Mouse (Mus musculus): Measurements from ENCODE around the gene Ube2l6. TPM values are rescaled to one million over a fixed set of nuclear protein-coding genes. Genes with fewer than 3 reads are reported as not detected.
"Not testable (repeated sequence)": the region's sequence is repeated elsewhere in the genome, so short reads cannot be mapped to it uniquely, and the experiment has no call there.

The Ube2l6 gene
- polyA plus RNA-seq, 1 experiment from 2014 or later = 59.4 TPM

- no peak for ATAC-seq (ENCODE audit: insufficient number of reproducible peaks, insufficient read depth, low FRiP score, low read depth)
- WGBS = 91% methylated on average over 3 of the region's 3 CpGs
- H3K27ac ChIP-seq (replicated peaks in 1 of 2; ENCODE audit: control insufficient read depth in 1 of 2, insufficient read depth in 1 of 2, low read depth in 2 of 2, low read length in 2 of 2) = no peak overlapping the region
Measured at GRCm38 (mm10) chr2:84793154-84793553, 5.5 kb upstream of the Ube2l6 start.

GRCm38 (mm10) chr2:84793871-84794270 lies 4.8 kb upstream of the Ube2l6 start:
- no peaks in the 10 kb centered on the region for H3K9me3 ChIP-seq (ENCODE audit: control insufficient read depth, low read length)
- 66% methylated on average over 3 of the region's 3 CpGs for WGBS
- peaks cover 5 to 11% of the 10 kb centered on the region in 2 experiments; a peak in 3 of 4 replicates for H3K4me1 ChIP-seq (ENCODE audit: control insufficient read depth in 2 of 2, insufficient read depth in 2 of 2, low read length in 2 of 2)
- no peaks in the 10 kb centered on the region for H3K27me3 ChIP-seq (ENCODE audit: control insufficient read depth, insufficient read depth, low read length)
- H3K4me2 ChIP-seq (ENCODE audit: low read length) = no peak overlapping the region
- no peak overlapping the region for H3K9ac ChIP-seq (ENCODE audit: low read length)
- no peak for ATAC-seq (ENCODE audit: insufficient number of reproducible peaks, insufficient read depth, low FRiP score, low read depth)
- no peak overlapping the region for H3K27ac ChIP-seq (replicated peaks in 1 of 2; ENCODE audit: control insufficient read depth in 1 of 2, insufficient read depth in 1 of 2, low read depth in 2 of 2, low read length in 2 of 2)
- no peaks in the 10 kb centered on the region for H3K36me3 ChIP-seq (ENCODE audit: control insufficient read depth, insufficient read depth, low read length)
- no peak overlapping the region for H3K4me3 ChIP-seq (ENCODE audit: control insufficient read depth in 1 of 2, insufficient read depth in 1 of 2, low read depth in 1 of 2, low read length in 2 of 2)

More at GRCm38 (mm10) chr2:84793154-84793553, 5.5 kb upstream of the Ube2l6 start:
- H3K4me1 ChIP-seq (ENCODE audit: control insufficient read depth in 2 of 2, insufficient read depth in 2 of 2, low read length in 2 of 2) = peaks cover 5 to 11% of the 10 kb centered on the region in 2 experiments; a peak in 3 of 4 replicates
- H3K36me3 ChIP-seq (ENCODE audit: control insufficient read depth, insufficient read depth, low read length) = no peaks in the 10 kb centered on the region
- H3K9ac ChIP-seq (ENCODE audit: low read length) = no peak overlapping the region
- no peak overlapping the region for H3K4me3 ChIP-seq (ENCODE audit: control insufficient read depth in 1 of 2, insufficient read depth in 1 of 2, low read depth in 1 of 2, low read length in 2 of 2)
- no peaks in the 10 kb centered on the region for H3K9me3 ChIP-seq (ENCODE audit: control insufficient read depth, low read length)
- H3K27me3 ChIP-seq (ENCODE audit: control insufficient read depth, insufficient read depth, low read length) = no peaks in the 10 kb centered on the region
- H3K4me2 ChIP-seq (ENCODE audit: low read length) = no peak overlapping the region

- Histone ChIP-seq H3K4me2 (ENCODE audit: low read length) (peak overlapping the region; percentile 98), H3K27ac (replicated peaks in 1 of 2; ENCODE audit: control insufficient read depth in 1 of 2, insufficient read depth in 1 of 2, low read depth in 2 of 2, low read length in 2 of 2) (peak overlapping the region in 1 of 2 experiments; percentile 67; a peak in 1 of 4 replicates), H3K9me3 (ENCODE audit: control insufficient read depth, low read length) (no peaks in the 10 kb centered on the region), H3K9ac (ENCODE audit: low read length) (peak overlapping the region; percentile 64), H3K36me3 (ENCODE audit: control insufficient read depth, insufficient read depth, low read length) (no peaks in the 10 kb centered on the region), H3K27me3 (ENCODE audit: control insufficient read depth, insufficient read depth, low read length) (no peaks in the 10 kb centered on the region), H3K4me1 (ENCODE audit: control insufficient read depth in 2 of 2, insufficient read depth in 2 of 2, low read length in 2 of 2) (peaks cover 2 to 6% of the 10 kb centered on the region in 2 experiments; a peak in 2 of 4 replicates), H3K4me3 (ENCODE audit: control insufficient read depth in 1 of 2, insufficient read depth in 1 of 2, low read depth in 1 of 2, low read length in 2 of 2) (peak overlapping the region; percentile 48 to 62)
- 14% methylated on average over 13 of the region's 13 CpGs for WGBS
- peak; percentile 37; the same call in 1 of the 2 replicates for ATAC-seq (ENCODE audit: insufficient number of reproducible peaks, insufficient read depth, low FRiP score, low read depth)
Measured at GRCm38 (mm10) chr2:84797833-84798492, 665 bp upstream of the Ube2l6 start.

GRCm38 (mm10) chr2:84799041-84799561 lies 473 bp downstream of the Ube2l6 start:
- Histone ChIP-seq H3K9ac (ENCODE audit: low read length) (peak overlapping the region; percentile 64), H3K4me2 (ENCODE audit: low read length) (peak overlapping the region; percentile 98), H3K4me1 (ENCODE audit: control insufficient read depth in 2 of 2, insufficient read depth in 2 of 2, low read length in 2 of 2) (peaks cover 2 to 6% of the 10 kb centered on the region in 2 experiments; a peak in 2 of 4 replicates), H3K4me3 (ENCODE audit: control insufficient read depth in 1 of 2, insufficient read depth in 1 of 2, low read depth in 1 of 2, low read length in 2 of 2) (peak overlapping the region; percentile 48 to 62), H3K27me3 (ENCODE audit: control insufficient read depth, insufficient read depth, low read length) (no peaks in the 10 kb centered on the region), H3K27ac (replicated peaks in 1 of 2; ENCODE audit: control insufficient read depth in 1 of 2, insufficient read depth in 1 of 2, low read depth in 2 of 2, low read length in 2 of 2) (peak overlapping the region; percentile 57 to 67), H3K9me3 (ENCODE audit: control insufficient read depth, low read length) (no peaks in the 10 kb centered on the region), H3K36me3 (ENCODE audit: control insufficient read depth, insufficient read depth, low read length) (no peaks in the 10 kb centered on the region)
- WGBS = under 1% methylated on average over 16 of the region's 16 CpGs
- ATAC-seq (ENCODE audit: insufficient number of reproducible peaks, insufficient read depth, low FRiP score, low read depth) = peak; percentile 45

GRCm38 (mm10) chr2:84800304-84800703 lies 1.7 kb downstream of the Ube2l6 start:
- no peaks in the 10 kb centered on the region for H3K27me3 ChIP-seq (ENCODE audit: control insufficient read depth, insufficient read depth, low read length)
- no peaks in the 10 kb centered on the region for H3K9me3 ChIP-seq (ENCODE audit: control insufficient read depth, low read length)
- no peak overlapping the region for H3K9ac ChIP-seq (ENCODE audit: low read length)
- H3K4me2 ChIP-seq (ENCODE audit: low read length) = no peak overlapping the region
- 54% methylated on average over 4 of the region's 4 CpGs for WGBS
- H3K4me1 ChIP-seq (ENCODE audit: control insufficient read depth in 2 of 2, insufficient read depth in 2 of 2, low read length in 2 of 2) = peaks cover 2 to 6% of the 10 kb centered on the region in 2 experiments; a peak in 2 of 4 replicates
- H3K4me3 ChIP-seq (ENCODE audit: control insufficient read depth in 1 of 2, insufficient read depth in 1 of 2, low read depth in 1 of 2, low read length in 2 of 2) = no peak overlapping the region
- ATAC-seq (ENCODE audit: insufficient number of reproducible peaks, insufficient read depth, low FRiP score, low read depth) = no peak
- no peak overlapping the region for H3K27ac ChIP-seq (replicated peaks in 1 of 2; ENCODE audit: control insufficient read depth in 1 of 2, insufficient read depth in 1 of 2, low read depth in 2 of 2, low read length in 2 of 2)
- no peaks in the 10 kb centered on the region for H3K36me3 ChIP-seq (ENCODE audit: control insufficient read depth, insufficient read depth, low read length)

GRCm38 (mm10) chr2:84801223-84801622 lies 2.6 kb downstream of the Ube2l6 start:
- WGBS = 79% methylated on average over 5 of the region's 5 CpGs
- not testable (repeated sequence) for H3K27me3 ChIP-seq (ENCODE audit: control insufficient read depth, insufficient read depth, low read length); H3K9ac ChIP-seq (ENCODE audit: low read length); ATAC-seq (ENCODE audit: insufficient number of reproducible peaks, insufficient read depth, low FRiP score, low read depth); H3K4me3 ChIP-seq (ENCODE audit: control insufficient read depth in 1 of 2, insufficient read depth in 1 of 2, low read depth in 1 of 2, low read length in 2 of 2); H3K4me2 ChIP-seq (ENCODE audit: low read length); H3K27ac ChIP-seq (replicated peaks in 1 of 2; ENCODE audit: control insufficient read depth in 1 of 2, insufficient read depth in 1 of 2, low read depth in 2 of 2, low read length in 2 of 2); H3K9me3 ChIP-seq (ENCODE audit: control insufficient read depth, low read length); H3K4me1 ChIP-seq (ENCODE audit: control insufficient read depth in 2 of 2, insufficient read depth in 2 of 2, low read length in 2 of 2); H3K36me3 ChIP-seq (ENCODE audit: control insufficient read depth, insufficient read depth, low read length)

GRCm38 (mm10) chr2:84803963-84804362 lies 5.3 kb downstream of the Ube2l6 start:
- no peaks in the 10 kb centered on the region for H3K27me3 ChIP-seq (ENCODE audit: control insufficient read depth, insufficient read depth, low read length)
- WGBS = 91% methylated on average over 7 of the region's 7 CpGs
- no peak overlapping the region for H3K4me2 ChIP-seq (ENCODE audit: low read length)
- peaks cover 2% of the 10 kb centered on the region in 2 experiments; a peak in 1 of 4 replicates for H3K4me1 ChIP-seq (ENCODE audit: control insufficient read depth in 2 of 2, insufficient read depth in 2 of 2, low read length in 2 of 2)
- 0 out of 2 replicates have a peak, but pooled peaks cover 1% of the 10 kb centered on the region for H3K36me3 ChIP-seq (ENCODE audit: control insufficient read depth, insufficient read depth, low read length)
- no peak overlapping the region for H3K27ac ChIP-seq (replicated peaks in 1 of 2; ENCODE audit: control insufficient read depth in 1 of 2, insufficient read depth in 1 of 2, low read depth in 2 of 2, low read length in 2 of 2)
- H3K4me3 ChIP-seq (ENCODE audit: control insufficient read depth in 1 of 2, insufficient read depth in 1 of 2, low read depth in 1 of 2, low read length in 2 of 2) = no peak overlapping the region
- no peaks in the 10 kb centered on the region for H3K9me3 ChIP-seq (ENCODE audit: control insufficient read depth, low read length)
- no peak overlapping the region for H3K9ac ChIP-seq (ENCODE audit: low read length)
- ATAC-seq (ENCODE audit: insufficient number of reproducible peaks, insufficient read depth, low FRiP score, low read depth) = no peak
